Mouse (Mus musculus) CH12.LX (cell line): ENCODE data around the gene Gm42421.

Experiments
- CHD2 ChIP-seq: IDR thresholded peaks from 2 replicates; pipeline ENCODE4 v1.6.1; 2011; ENCODE audit warnings: low read length, improper control_type of control experiment
- CTCF ChIP-seq, 2 experiments: IDR thresholded peaks in 1 of 2; conservative IDR thresholded peaks in 1 of 2; 2 replicates each; pipeline ENCODE4 v1.5.1; 2011 to 2012; ENCODE audit warnings: low read depth in 2 of 2, low read length in 2 of 2, improper control_type of control experiment in 1 of 2, inconsistent platforms in 1 of 2, mild to moderate bottlenecking in 1 of 2, moderate library complexity in 1 of 2
- JUND ChIP-seq: conservative IDR thresholded peaks from 2 replicates; pipeline ENCODE4 v1.6.1; 2011; ENCODE audit warnings: low read depth, low read length, improper control_type of control experiment
- NRF1 ChIP-seq: IDR thresholded peaks from 2 replicates; pipeline ENCODE4 v1.6.1; 2014; ENCODE audit warnings: low read depth, mild to moderate bottlenecking, inconsistent platforms, low read length, improper control_type of control experiment, moderate library complexity
- POLR2A ChIP-seq: IDR thresholded peaks from 2 replicates; pipeline ENCODE4 v1.6.1; 2011; ENCODE audit warnings: low read depth, mild to moderate bottlenecking, improper control_type of control experiment, low read length
- TCF12 ChIP-seq: IDR thresholded peaks from 2 replicates; pipeline ENCODE4 v1.6.1; 2014; ENCODE audit warnings: low read depth, mild to moderate bottlenecking, inconsistent platforms, low read length, improper control_type of control experiment
- ZC3H11A ChIP-seq: IDR thresholded peaks from 2 replicates; pipeline ENCODE4 v1.6.1; 2012; ENCODE audit warnings: low read depth, mild to moderate bottlenecking, inconsistent platforms, low read length, improper control_type of control experiment

DNA sequence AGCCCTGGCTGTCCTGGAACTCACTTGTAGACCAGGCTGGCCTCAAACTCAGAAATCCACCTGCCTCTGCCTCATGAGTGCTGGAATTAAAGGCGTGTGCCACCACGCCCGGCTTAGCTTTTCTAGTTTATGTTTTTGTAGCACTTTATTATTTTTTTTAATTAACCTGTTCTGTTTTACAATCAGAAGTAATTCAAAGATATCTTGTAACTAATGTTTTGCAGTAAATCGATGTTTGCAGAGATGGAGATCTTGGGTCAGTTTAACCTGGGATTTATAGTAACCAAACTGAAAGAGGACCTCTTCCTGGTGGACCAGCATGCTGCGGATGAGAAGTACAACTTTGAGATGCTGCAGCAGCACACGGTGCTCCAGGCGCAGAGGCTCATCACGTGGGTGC lies at the start of gene Gm42421:
- TF ChIP-seq NRF1: no peak
- no peak for TF ChIP-seq CHD2
- TF ChIP-seq CTCF (conservative IDR thresholded peaks at IDR 0.05 in 1 of 2, IDR thresholded peaks at IDR 0.05 in 1 of 2; ENCODE audit: low read depth in 2 of 2, low read length in 2 of 2): no peak
- TF ChIP-seq POLR2A: no peak
- TF ChIP-seq JUND: no peak
- no peak for TF ChIP-seq ZC3H11A
- TF ChIP-seq TCF12: no peak
